Mouse (Mus musculus) cerebellum, adult 11-12 months (tissue): ENCODE measurements around the gene Arhgef25.

ENCODE experiments used
- DNase-seq: peaks from one replicate; pipeline ENCODE4 v3.0.0; 2022

The Arhgef25 gene

GRCm38 (mm10) chr10:127189651-127190381 lies at the start of gene Arhgef25:
Gene Arhgef25, minus strand, starts transcription at chr10:127190083.
- DNase-seq: peak; percentile 67

DNA sequence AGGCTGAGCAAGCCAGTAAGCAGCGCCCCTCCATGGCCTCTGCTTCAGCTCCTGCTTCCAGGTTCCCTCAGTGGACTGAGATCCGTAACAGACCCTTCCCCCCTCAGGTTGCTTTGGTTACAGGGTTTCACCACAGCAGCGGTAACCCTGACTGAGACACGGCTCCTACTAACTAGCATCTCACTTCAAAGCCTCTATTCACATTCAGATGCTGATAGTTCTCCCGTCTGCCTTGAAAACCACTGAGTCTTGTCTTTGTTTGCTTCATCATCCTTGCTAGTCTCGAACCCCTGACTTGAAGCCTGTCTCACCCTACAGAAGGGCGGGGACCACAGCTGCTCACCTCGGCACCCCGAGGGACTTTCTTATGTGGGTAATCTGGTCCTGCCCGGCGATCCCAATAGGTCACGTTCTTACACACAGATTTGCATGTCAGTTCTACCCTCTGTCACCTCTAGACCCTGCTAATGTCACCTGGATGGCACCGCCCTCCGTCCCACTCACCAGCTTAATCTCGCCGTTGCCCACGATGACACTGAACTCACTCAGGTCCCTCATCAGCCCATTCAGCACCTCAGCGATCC lies 48.5 kb upstream of the Arhgef25 start:
- no peak for DNase-seq

DNA sequence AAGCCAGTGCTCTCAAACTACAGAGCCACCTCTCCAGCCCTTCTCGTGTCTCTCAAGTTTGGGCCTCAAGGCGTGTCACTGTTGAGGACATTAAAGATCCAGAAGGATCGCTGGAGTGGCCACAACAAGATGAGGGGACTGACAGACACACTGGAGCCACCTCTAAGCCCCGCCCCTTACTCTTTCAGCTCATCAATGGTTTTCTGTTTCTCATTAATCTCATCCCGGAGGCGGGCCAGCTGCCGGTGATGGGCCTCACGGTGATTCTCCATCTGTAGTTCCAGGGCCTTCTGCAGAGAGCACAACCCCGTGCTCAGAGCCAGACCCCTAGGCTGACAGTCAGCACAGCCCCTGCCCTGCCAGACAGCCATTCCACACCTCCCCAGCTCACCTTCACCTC lies 46.7 kb upstream of the Arhgef25 start:
- no peak for DNase-seq

DNA sequence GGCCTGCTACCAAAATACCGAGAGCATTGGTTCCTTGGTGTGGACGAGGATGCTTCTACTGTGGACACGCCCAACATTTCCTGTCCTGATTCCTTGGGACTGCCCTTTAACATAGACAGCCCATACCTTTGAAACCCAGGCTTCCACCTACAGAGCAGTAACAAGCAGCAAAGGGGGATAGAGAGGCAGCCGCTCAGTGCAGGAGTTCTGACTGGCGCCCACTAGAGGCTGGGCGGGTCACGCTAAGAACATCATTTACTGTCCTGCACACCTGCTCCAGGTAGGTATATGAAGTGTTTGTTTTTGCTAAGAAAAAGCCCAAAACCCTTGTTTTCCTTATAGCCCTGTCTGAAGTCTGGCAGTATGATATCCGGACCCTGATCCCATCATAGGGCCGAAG lies 43.3 kb upstream of the Arhgef25 start:
- DNase-seq: no peak

DNA sequence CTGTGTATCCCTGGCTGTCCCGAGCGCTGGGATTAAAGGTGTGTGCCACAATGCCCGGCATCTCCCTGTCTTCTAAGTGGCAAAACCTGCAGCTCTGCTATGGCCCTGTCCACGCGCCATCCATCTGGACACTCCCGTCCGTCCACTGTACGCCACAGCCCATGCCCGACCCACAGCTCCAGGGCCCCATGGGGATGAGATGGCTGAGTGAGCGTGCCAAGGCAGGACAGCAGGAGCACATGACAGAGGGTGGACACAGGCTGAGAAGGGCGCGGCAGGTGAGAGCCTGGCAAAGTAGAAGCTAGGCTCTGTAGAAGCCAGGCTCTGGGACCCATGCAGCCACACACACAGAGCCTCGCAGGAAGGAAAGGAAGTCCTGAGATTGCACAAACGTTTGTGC lies 41.9 kb upstream of the Arhgef25 start:
- DNase-seq: peak; percentile 67

DNA sequence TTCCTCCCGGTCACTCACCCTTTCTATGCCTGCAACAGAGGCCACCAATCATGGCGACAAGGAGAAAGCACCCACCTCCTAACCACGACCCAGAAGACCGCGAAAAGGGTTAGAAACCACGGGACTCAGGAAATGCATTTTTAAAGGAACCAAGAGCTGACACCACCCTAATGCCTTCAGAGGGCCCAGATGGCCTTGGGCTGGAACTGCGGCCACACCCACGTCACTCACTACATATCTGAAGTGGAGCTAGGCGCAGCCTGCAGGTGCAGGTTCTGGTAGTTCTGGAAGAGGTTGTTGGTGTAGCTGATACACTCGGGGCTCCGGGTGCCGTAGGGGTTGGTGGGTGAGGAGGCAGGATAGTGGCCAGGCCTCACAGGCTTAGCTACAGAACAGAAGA lies 40.8 kb upstream of the Arhgef25 start:
- no peak for DNase-seq

DNA sequence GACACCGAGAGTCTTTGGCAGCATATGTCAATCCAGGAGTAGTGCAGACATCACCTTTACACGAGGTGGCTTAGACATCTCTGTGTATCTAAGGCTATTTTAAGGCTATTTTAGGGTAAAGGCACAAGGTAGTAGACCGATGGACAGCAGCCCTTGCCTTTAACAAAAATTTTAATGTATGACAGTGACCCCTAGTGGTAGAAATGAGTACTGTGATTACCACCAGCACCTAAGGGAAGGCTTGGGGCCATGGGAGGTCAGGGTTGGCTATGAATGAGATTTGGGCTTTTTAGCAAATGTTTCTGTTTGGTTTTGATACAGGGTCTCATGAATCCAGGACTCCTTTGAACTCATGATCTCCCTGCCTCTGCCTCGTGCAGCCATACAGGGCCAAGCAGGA lies 39.0 kb upstream of the Arhgef25 start:
- no peak for DNase-seq

GRCm38 (mm10) chr10:127227163-127227562 lies 37.3 kb upstream of the Arhgef25 start:
- no peak for DNase-seq

- DNase-seq: no peak
Measured at GRCm38 (mm10) chr10:127226318-127226895, 36.5 kb upstream of the Arhgef25 start.

- no peak for DNase-seq
Measured at GRCm38 (mm10) chr10:127225732-127226131, 35.8 kb upstream of the Arhgef25 start.

DNA sequence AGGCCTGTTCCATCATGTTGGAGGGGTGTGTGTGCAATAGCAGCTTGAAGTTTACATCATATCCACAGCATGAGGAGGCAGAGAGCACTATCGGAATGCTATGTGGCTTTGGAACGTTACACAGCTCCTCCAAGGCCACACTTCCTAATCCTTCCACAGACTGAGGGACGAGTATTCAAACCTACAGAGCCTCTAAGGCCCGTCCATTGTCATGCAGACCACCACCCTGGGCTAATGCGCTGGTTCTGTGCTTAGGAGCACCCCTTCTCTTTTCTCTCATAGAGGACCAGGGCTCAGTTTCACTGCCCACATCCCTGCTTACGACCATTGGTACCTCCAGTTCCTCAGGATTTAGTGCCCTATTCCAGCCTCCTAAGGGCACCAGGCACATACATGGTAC lies 35.3 kb upstream of the Arhgef25 start:
- no peak for DNase-seq

DNA sequence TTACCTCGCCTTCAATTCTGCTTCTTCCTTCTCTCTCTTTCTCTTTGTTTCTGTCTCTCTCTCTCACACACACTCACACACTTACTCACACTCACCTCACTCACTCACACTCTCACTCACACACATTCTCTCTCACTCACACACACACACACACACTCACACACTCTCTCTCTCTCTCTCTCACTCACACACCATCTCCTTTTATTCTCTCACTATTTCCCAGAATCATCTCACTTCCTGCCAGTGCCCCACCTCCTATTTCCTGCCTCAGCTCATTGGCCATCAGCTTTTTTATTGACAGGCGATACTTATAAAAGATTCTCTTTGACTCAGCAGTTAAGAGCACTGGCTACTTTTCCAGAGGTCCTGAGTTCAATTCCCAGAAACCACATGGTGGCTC lies 28.5 kb upstream of the Arhgef25 start:
- no peak for DNase-seq

DNA sequence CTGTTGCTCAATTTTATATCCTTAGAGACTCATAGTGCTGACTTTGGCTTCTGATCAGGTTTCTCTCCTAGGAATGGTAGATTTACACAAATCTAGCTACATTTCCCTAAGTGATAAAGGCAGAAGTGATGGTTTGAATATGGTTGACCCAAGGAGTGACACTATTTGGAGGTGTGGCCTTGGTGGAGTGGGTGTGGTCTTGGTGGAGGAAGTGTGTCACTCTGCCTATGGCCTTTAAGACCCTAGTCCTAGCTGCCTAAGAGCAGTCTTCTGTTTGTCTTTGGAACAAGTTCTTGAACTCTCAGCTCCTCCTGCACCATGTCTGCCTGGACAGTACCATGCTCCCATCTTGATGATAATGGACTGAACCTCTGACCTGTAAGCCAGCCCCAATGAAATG lies 27.3 kb upstream of the Arhgef25 start:
- DNase-seq: no peak

- peak; percentile 57 for DNase-seq
Measured at GRCm38 (mm10) chr10:127216456-127216855, 26.6 kb upstream of the Arhgef25 start.

DNA sequence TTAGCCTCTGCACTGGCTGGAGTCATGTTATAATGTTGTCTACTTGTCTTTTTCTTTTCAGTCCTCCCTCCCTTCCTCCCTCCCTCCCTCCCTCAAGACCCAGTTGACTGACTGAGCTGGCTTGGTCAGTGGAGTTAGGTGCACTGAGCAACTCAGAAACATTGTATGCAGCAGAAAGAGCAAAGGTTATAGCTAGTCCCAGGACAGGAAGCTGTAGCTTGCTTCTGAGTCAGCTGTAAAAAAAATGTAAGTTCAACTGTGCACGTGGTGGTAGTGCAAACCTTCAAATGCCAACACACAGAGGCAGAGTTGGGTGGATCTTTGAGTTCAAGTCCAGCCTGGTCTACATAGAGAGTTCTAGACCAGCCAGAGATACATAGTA lies 24.5 kb upstream of the Arhgef25 start:
- no peak for DNase-seq

GRCm38 (mm10) chr10:127213704-127214421 lies 24.0 kb upstream of the Arhgef25 start:
- no peak for DNase-seq

DNA sequence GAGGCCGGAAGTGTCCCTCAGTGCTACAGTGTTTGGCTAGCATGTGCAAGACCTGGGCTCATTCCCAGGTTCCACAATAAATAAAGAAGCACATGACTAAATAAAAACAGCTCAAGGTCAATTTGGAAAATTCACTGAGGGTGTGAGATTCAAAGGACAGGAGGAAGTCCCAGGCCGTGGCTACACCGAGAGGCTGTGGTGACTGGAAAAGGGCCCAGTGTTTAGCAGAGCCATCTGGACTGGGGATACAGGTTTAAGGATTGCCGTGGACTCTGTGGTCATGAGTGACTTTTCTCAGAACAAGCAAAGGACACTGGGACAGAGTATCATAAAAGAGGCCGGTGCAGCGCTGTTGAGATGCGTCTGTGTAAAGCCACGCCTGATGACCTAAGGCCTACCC lies 23.4 kb upstream of the Arhgef25 start:
- DNase-seq: peak; percentile 63

DNA sequence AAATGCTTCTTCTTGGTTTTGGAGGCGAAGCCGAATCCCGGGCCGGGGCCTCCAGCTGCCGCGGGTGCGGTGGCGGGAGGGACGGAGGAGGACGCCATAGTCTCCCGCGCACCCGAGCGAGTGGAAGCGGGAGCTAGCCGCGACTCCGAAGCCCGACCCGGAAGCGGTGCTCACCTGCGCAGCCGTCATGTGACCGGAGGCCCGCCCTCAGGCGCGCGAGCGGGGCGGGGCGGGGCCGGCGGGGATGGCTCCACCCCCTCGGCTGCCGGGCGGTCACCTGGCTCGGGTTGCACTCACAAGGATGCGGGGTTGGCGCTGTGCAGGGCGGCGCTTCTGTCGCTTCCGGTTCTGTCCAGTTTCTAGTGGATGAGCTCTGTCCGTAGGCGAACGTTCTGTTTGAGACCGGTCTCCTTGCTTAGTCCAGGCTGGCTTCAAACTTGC lies 21.6 kb upstream of the Arhgef25 start, which contains the start of gene Pip4k2c:
Gene Pip4k2c, minus strand, starts transcription at position 172 of the 441 bp plus-strand sequence.
- DNase-seq: peak; percentile 94

DNA sequence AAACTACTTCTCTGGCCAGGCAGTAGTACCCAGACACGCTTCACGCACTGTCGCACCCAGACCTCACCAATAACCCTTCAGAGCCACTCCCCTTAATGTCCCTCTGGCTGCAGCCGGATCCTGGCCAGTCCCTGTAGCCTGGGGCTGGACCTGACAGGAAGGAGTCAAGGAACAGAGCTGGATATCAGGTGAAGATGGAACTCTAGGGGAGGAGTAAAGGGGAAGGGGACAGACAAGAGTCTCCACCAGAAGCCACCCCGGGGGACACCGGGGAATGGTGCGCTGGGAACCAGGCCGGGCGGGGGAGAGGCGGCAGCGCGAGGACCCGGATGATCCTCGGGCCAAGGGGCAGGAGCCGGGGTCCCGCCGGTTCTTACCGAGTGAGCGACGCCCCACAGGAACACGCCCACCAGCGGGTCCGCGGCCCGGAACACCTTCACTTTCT lies 21.1 kb upstream of the Arhgef25 start:
- no peak for DNase-seq

DNA sequence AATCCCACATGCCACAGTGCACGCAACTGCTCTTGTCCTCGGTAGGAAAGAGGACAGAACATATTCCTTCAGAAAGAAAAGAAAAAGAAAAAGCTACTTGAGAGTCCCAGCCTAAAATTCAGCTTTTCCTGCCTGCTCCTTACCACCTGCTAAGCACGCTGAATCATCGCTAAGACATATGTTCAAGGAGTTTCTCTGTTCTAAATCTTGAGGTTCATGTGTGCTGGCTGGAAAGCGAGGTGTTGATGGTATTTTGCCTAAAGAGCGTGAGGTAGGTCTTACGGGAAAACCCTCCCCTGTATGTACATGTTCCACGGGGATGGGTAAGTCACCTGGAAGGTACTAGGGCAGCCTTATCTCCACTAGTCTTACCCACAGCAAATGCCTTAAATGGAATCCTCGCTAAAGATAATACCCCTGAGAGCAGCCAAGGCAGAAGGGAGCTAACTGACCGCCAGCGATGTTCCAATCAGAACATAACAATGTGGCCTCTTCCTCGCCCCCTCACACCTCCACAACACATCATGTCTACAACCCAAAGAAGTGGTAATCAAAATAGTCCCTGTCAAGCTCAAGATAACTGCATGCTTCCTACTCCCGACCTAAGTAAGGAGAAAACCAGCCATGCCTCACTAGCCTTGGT lies 20.2 kb upstream of the Arhgef25 start:
- DNase-seq: no peak

GRCm38 (mm10) chr10:127208921-127209320 lies 19.0 kb upstream of the Arhgef25 start:
- DNase-seq: no peak

DNA sequence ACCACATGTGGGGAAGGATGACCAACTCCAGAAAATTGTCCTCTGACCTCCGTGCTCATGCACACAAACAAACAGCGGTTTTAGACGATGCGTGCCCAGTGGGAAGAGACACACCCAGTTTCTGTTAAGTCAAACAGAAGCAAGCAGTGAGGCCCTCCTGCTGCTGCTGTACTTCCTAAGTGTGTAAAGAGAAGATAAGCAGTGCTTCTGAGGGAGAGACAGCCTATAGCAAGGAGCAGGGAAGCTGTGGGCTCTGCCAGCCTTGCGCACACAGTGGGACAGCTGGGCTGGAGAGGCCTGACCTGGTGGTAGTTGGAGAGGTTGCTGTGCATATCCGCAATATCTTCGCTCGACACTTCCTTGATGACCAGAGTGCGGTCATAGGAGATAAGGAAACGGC lies 15.5 kb upstream of the Arhgef25 start:
- no peak for DNase-seq

- DNase-seq: no peak
Measured at GRCm38 (mm10) chr10:127204589-127204988, 14.7 kb upstream of the Arhgef25 start.
